Mouse (Mus musculus) kidney, postnatal 0 days (tissue): ENCODE measurements at regions not wholly inside any gene's neighbourhood (a gene's known extent, or its start where the extent isn't known, plus 50 kb on each side); places are given as distances from the start of the nearest gene placed in this dataset.
A peak's percentile ranks its signal among the peaks of the same experiment; 100 is the strongest.

Source experiments
- ATAC-seq: fragments of 200-750 bp; cut with Nextera tagmentation; replicated peaks from 2 replicates; pipeline ENCODE4 v1.8.0; 2017; ENCODE audit warnings: low read depth, moderate number of reproducible peaks, moderate TSS enrichment, moderate library complexity; ENCODE audit not compliant: low FRiP score
- DNase-seq: peaks from one replicate; pipeline ENCODE4 v3.0.0-alpha.2; 2016; ENCODE audit warnings: low spot score
- H3K27ac ChIP-seq: fragments of 300-500 bp; sonication (generic); 2 replicates; pipeline ENCODE4 v1.5.1; 2014; ENCODE audit warnings: mild to moderate bottlenecking
- H3K27me3 ChIP-seq: fragments of 300-500 bp; sonication (generic); 2 replicates; pipeline ENCODE4 v1.6.1; 2014; ENCODE audit warnings: low read length, mixed read lengths; ENCODE audit not compliant: insufficient read depth
- H3K36me3 ChIP-seq: fragments of 300-500 bp; sonication (generic); 2 replicates; pipeline ENCODE4 v1.6.1; 2014; ENCODE audit warnings: low read length, mixed read lengths; ENCODE audit not compliant: insufficient read depth
- H3K4me1 ChIP-seq: fragments of 300-500 bp; sonication (generic); replicated peaks from 2 replicates; pipeline ENCODE4 v1.6.1; 2014; ENCODE audit warnings: antibody characterized with exemption, low read length, mixed read lengths; ENCODE audit not compliant: insufficient read depth
- H3K4me2 ChIP-seq: fragments of 300-500 bp; sonication (generic); 2 replicates; pipeline ENCODE4 v1.6.1; 2014; ENCODE audit warnings: mild to moderate bottlenecking, low read length, moderate library complexity, mixed read lengths
- H3K4me3 ChIP-seq: fragments of 300-500 bp; sonication (generic); replicated peaks from 2 replicates; pipeline ENCODE4 v1.5.1; 2014; ENCODE audit warnings: low read depth, low read length
- H3K9ac ChIP-seq: fragments of 300-500 bp; sonication (generic); 2 replicates; pipeline ENCODE4 v1.6.1; 2014; ENCODE audit warnings: low read depth, low read length
- H3K9me3 ChIP-seq: fragments of 300-500 bp; sonication (generic); replicated peaks from 2 replicates; pipeline ENCODE4 v1.6.1; 2016; ENCODE audit warnings: low read length, inconsistent platforms, mixed read lengths
- CTCF ChIP-seq: IDR thresholded peaks from 2 replicates; pipeline ENCODE4 v1.5.1; 2016; ENCODE audit warnings: antibody characterized with exemption, low read depth, mild to moderate bottlenecking, moderate library complexity
- WGBS: fragments of 180-500 bp; shearing (Covaris S2); extraction: QIAGEN DNeasy Blood & Tissue Kit; methylation state at CpG from one replicate; pipeline ENCODE4 v1.1.7; 2014; 5-methylcytosine and 5-hydroxymethylcytosine counted together

DNA sequence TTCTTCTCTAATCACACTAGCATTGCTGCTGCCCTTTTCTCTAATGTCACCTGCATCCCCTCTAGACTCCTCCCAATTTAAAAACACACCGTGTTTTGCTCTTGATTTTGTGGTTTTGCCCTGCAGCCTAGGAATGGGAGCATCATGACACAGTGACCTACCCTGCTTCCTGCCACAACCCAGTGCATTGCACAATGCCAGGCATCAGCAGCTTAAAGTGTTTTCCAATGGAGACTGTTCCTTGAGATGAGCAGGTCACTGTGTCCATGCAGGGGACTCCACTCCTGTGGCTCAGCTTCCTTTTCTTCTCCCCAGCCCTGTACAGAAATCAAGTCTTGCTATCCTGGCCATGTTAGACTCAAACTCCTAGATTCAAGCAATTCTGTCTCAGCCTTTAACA, 84.1 kb downstream of the Polr2m start:
- Histone ChIP-seq H3K9me3 (no peaks in the 10 kb centered on the region), H3K4me1 (0 out of 2 replicates have a peak, but pooled peaks cover 3% of the 10 kb centered on the region), H3K4me2 (no peak overlapping the region), H3K27me3 (no peaks in the 10 kb centered on the region), H3K4me3 (no peak overlapping the region), H3K27ac (no peak overlapping the region), H3K9ac (no peak overlapping the region), H3K36me3 (no peaks in the 10 kb centered on the region)
- WGBS, result 54% methylated on average over 1 of the region's 1 CpGs
- TF ChIP-seq CTCF, result no peak
- no peak for DNase-seq
- ATAC-seq, result no peak

DNA sequence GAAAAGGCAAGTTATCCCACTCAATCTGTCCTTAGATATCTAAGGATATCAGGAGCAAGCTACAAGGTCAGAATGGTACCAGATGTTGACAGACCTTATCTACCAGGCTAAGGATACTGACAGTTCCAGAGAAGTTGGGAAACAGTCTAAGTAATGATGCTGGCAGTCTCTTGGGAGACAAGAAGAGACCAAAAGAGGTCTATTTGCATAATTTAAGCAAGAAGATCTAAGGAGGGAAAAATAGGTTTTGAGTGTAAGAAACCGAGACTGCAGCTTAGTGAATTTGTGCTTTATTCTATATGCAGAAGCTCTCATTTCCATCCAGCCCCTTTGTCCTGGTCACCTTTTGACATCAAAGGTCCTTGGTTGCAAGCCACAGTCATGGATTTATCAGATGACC, 86.4 kb downstream of the Polr2m start:
- ATAC-seq, result no peak
- no peak for DNase-seq

DNA sequence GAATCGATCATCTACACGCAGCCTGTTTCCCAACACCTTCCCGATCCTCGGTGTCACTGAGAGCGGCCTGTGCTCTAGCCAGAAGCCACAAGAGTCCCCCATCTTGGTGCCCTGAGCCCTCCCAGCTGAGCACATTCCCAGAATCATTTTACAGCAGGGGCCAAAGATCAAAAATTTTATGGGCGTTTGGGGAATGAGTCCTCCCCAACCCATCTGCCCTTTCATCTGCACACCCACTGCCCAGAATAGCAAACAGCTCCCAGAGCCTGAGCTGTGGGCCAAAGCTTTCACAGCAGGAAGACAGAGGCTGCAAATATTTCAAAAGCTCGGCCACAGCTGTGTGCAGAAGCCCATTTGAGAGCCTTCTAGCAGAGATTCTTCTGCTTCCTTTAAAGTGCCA, 89.0 kb downstream of the Polr2m start:
- H3K4me1 ChIP-seq, result 0 out of 2 replicates have a peak, but pooled peaks cover 3% of the 10 kb centered on the region
- H3K4me2 ChIP-seq, result no peak overlapping the region
- H3K9me3 ChIP-seq, result no peaks in the 10 kb centered on the region
- no peak overlapping the region for H3K9ac ChIP-seq
- no peak overlapping the region; the same call in 1 of the 2 replicates for H3K27ac ChIP-seq
- no peaks in the 10 kb centered on the region for H3K36me3 ChIP-seq
- TF ChIP-seq CTCF, result no peak
- no peaks in the 10 kb centered on the region for H3K27me3 ChIP-seq
- H3K4me3 ChIP-seq, result no peak overlapping the region
- DNase-seq (peak; percentile 50), ATAC-seq (no peak)
- WGBS, result 36% methylated on average over 7 of the region's 7 CpGs

More for the DNA sequence above, 86.4 kb downstream of the Polr2m start:
- H3K27ac ChIP-seq, result no peak overlapping the region
- H3K4me3 ChIP-seq, result no peak overlapping the region
- no peaks in the 10 kb centered on the region for H3K27me3 ChIP-seq
- 0 out of 2 replicates have a peak, but pooled peaks cover 3% of the 10 kb centered on the region for H3K4me1 ChIP-seq
- WGBS, result 46% methylated on average over 1 of the region's 1 CpGs
- no peak overlapping the region for H3K4me2 ChIP-seq
- no peaks in the 10 kb centered on the region for H3K9me3 ChIP-seq
- no peaks in the 10 kb centered on the region for H3K36me3 ChIP-seq
- no peak for TF ChIP-seq CTCF
- H3K9ac ChIP-seq, result no peak overlapping the region

DNA sequence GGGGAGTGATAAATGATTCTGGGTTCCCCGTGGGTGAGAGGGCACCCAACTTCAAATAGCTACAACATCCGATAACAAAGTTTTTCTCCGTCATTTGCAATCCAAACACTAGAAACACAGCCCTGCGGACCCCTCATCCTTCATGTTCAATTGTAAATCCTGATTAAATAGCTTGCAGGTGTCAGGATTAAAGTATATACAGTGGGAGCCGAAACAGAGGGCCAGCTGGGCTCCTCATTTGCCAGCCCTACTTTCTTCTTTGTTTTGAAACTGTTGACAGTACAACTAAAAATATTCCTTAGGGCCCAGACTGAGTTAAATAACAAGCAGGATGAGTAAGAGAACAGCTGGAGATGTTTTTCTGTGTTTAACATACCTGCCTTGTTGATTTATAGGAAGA, 95.5 kb downstream of the Polr2m start:
- H3K4me3 ChIP-seq, result no peak overlapping the region
- H3K9ac ChIP-seq, result no peak overlapping the region
- no peaks in the 10 kb centered on the region for H3K4me1 ChIP-seq
- no peak for TF ChIP-seq CTCF
- no peaks in the 10 kb centered on the region for H3K9me3 ChIP-seq
- 39% methylated on average over 5 of the region's 5 CpGs for WGBS
- no peaks in the 10 kb centered on the region for H3K36me3 ChIP-seq
- no peak for ATAC-seq
- no peak overlapping the region for H3K27ac ChIP-seq
- H3K27me3 ChIP-seq, result no peaks in the 10 kb centered on the region
- H3K4me2 ChIP-seq, result no peak overlapping the region
- DNase-seq, result peak; percentile 59

DNA sequence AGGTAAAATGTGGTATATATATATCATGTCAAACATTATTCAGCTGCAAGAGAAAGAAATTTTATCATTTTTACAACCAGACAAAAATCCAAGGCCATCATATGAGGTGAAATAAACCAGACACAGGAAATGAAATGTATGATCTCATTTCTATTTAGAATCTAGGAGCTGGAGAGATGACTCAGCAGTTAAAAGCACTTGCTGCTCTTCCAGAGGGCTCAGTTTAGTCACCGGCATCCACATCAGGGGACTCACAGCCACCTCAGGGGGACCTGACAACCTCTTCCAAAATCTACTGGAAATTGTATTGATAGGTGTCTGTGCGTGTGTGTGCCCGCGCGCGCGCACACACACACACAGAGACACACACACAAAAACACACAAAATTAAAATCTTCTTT, 98.3 kb downstream of the Polr2m start:
- ATAC-seq, result no peak
- no peak for DNase-seq
- WGBS, result 94% methylated on average over 7 of the region's 7 CpGs

DNA sequence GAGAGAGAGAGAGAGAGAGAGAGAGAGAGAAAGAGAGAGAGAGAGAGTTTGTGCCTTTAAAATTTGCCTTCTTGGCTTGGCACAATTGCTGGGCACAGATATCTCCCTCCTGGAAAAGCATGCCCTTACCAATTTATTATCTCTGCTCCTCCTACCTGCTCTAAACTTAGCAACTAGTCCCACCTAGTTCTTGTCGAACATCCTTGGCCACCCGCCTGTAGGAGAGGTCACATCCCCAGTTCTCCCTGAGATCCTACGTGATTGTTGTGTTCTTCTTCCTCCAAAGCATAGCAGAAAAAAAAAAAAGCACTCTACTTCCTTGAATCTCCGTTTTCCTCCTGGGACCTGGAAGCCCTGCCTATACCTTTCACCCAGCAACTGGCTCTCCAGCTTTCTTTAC, 101.8 kb downstream of the Polr2m start:
- 70% methylated on average over 4 of the region's 4 CpGs for WGBS

More for the DNA sequence above, 98.3 kb downstream of the Polr2m start:
- H3K4me3 ChIP-seq, result no peak overlapping the region
- H3K9me3 ChIP-seq, result no peaks in the 10 kb centered on the region
- H3K27me3 ChIP-seq, result no peaks in the 10 kb centered on the region
- no peaks in the 10 kb centered on the region for H3K4me1 ChIP-seq
- H3K27ac ChIP-seq, result no peak overlapping the region
- H3K36me3 ChIP-seq, result no peaks in the 10 kb centered on the region
- H3K4me2 ChIP-seq, result no peak overlapping the region
- TF ChIP-seq CTCF, result no peak
- no peak overlapping the region for H3K9ac ChIP-seq

DNA sequence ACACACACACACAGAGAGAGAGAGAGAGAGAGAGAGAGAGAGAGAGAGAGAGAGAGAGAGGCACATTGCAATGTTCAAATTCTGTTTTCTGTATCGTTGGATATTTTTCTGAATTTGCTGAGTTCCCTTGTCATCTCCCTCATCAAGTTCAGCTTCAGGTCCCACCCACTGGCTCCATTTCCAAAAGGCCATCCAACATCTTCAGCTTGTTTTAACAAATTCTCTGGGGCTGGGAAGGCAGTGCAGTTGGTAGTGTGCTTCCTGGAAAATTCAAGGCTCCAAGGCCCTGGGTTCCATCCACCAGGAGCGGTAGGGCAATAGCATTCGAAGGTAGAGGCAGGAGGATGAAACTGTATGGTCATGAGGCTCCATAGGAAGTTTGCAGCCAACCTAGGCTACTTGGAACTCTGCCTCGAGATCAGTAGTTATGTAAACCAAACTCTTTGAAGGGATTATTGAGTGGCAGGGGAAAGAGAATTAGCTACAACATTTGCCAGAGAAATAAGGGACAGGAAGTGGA, 105.9 kb downstream of the Polr2m start:
- Histone ChIP-seq H3K4me3 (no peak overlapping the region), H3K27me3 (no peaks in the 10 kb centered on the region), H3K27ac (no peak overlapping the region), H3K9ac (no peak overlapping the region), H3K9me3 (no peaks in the 10 kb centered on the region), H3K4me2 (no peak overlapping the region), H3K4me1 (no peaks in the 10 kb centered on the region), H3K36me3 (no peaks in the 10 kb centered on the region)
- ATAC-seq (no peak), DNase-seq (no peak)
- WGBS, result 81% methylated on average over 4 of the region's 4 CpGs
- no peak for TF ChIP-seq CTCF

More for the DNA sequence above, 101.8 kb downstream of the Polr2m start:
- no peak for ATAC-seq
- no peak overlapping the region for H3K4me2 ChIP-seq
- DNase-seq, result no peak
- no peak overlapping the region for H3K9ac ChIP-seq
- H3K9me3 ChIP-seq, result no peaks in the 10 kb centered on the region
- H3K36me3 ChIP-seq, result no peaks in the 10 kb centered on the region
- H3K4me3 ChIP-seq, result no peak overlapping the region
- H3K27ac ChIP-seq, result no peak overlapping the region
- no peaks in the 10 kb centered on the region for H3K27me3 ChIP-seq
- H3K4me1 ChIP-seq, result no peaks in the 10 kb centered on the region
- no peak for TF ChIP-seq CTCF
